Mouse (Mus musculus): ENCODE results near the gene Gm8229.
"Not testable (repeated sequence)": the region's sequence is repeated elsewhere in the genome, so short reads cannot be mapped to it uniquely, and the experiment has no call there.

The Gm8229 gene

GRCm38 (mm10) chr14:44365057-44365456 lies at the start of gene Gm8229:
Gene Gm8229, plus strand, starts transcription at chr14:44365357.
- DNase-seq = not testable (repeated sequence)

GRCm38 (mm10) chr14:44338484-44338883 lies 26.7 kb upstream of the Gm8229 start, which contains the start of gene Gm5930:
Gene Gm5930, minus strand, starts transcription at chr14:44338584.
- DNase-seq = not testable (repeated sequence)

GRCm38 (mm10) chr14:44361416-44361815 lies 3.7 kb upstream of the Gm8229 start:
- not testable (repeated sequence) for DNase-seq

- not testable (repeated sequence) for DNase-seq
These were observed 2.9 kb upstream of the Gm8229 start for GRCm38 (mm10) chr14:44362301-44362700.

- not testable (repeated sequence) for DNase-seq
These were observed 19.1 kb downstream of the Gm8229 start for GRCm38 (mm10) chr14:44384233-44384632.

GRCm38 (mm10) chr14:44410588-44410987 lies 45.4 kb downstream of the Gm8229 start, which contains the start of gene Gm3371:
Gene Gm3371, minus strand, starts transcription at chr14:44410688.
- not testable (repeated sequence) for DNase-seq

All from spleen, adult 18-20 months (tissue).